Mouse (Mus musculus): ENCODE measurements around the gene Chga.

GRCm38 (mm10) chr12:102565086-102565485 is 10.3 kb downstream of the Chga start:
- TF ChIP-seq GATA1 (IDR thresholded peaks at IDR 0.05; ENCODE audit: borderline replicate concordance, low read length), result no peak
- TF ChIP-seq FLI1 (IDR thresholded peaks at IDR 0.05; ENCODE audit: low read length), result no peak

Data from megakaryocyte, embryonic 14.5 days (primary cell).